Mouse (Mus musculus) CH12.LX (cell line): ENCODE data around the gene Psip1. TPM values are rescaled to one million over a fixed set of nuclear protein-coding genes. Genes with fewer than 3 reads are reported as not detected.

ENCODE experiments used
- DNase-seq: peaks from one replicate; pipeline ENCODE4 v3.0.0-alpha.2; 2013; ENCODE audit errors: extremely low read depth
- H3K27ac ChIP-seq: 2 replicates; pipeline ENCODE4 v1.5.1; 2012; ENCODE audit warnings: low read depth, mild to moderate bottlenecking, control low read depth, moderate library complexity; ENCODE audit not compliant: insufficient read depth
- H3K27me3 ChIP-seq: replicated peaks from 2 replicates; pipeline ENCODE3; 2012; ENCODE audit warnings: inconsistent platforms
- H3K36me3 ChIP-seq, 2 experiments: replicated peaks in 1 of 2; 2 replicates each; pipeline versions ENCODE3 to v1.6.1; 2012; ENCODE audit warnings: inconsistent platforms in 1 of 2, low read length in 1 of 2, mild to moderate bottlenecking in 1 of 2, mixed read lengths in 1 of 2, moderate library complexity in 1 of 2; ENCODE audit not compliant: control insufficient read depth in 1 of 2, insufficient read depth in 1 of 2
- H3K4me1 ChIP-seq, 2 experiments: 2 replicates each; pipeline ENCODE4 v1.6.1; 2012; ENCODE audit warnings: inconsistent platforms in 1 of 2, moderate library complexity in 1 of 2; ENCODE audit not compliant: insufficient read depth in 2 of 2, control insufficient read depth in 1 of 2
- H3K4me2 ChIP-seq: 2 replicates; pipeline ENCODE4 v1.6.1; 2012; ENCODE audit warnings: low read depth, mild to moderate bottlenecking, control low read depth; ENCODE audit not compliant: poor library complexity, insufficient read depth, severe bottlenecking
- H3K4me3 ChIP-seq, 3 experiments: fragments of 150-350 bp in 1 of 3; sonication (generic) in 1 of 3; replicated peaks in 1 of 3; 2 replicates each; pipeline versions ENCODE3 to v1.5.1; 2011 to 2012; ENCODE audit warnings: low read depth in 2 of 3, low read length in 2 of 3, mild to moderate bottlenecking in 2 of 3, moderate library complexity in 2 of 3, control low read depth in 1 of 3, improper control_type of control experiment in 1 of 3, inconsistent platforms in 1 of 3, mixed read lengths in 1 of 3; ENCODE audit not compliant: poor library complexity in 1 of 3
- H3K79me2 ChIP-seq: replicated peaks from 2 replicates; pipeline ENCODE4 v1.6.1; 2012; ENCODE audit warnings: mild to moderate bottlenecking, moderate library complexity; ENCODE audit not compliant: control insufficient read depth, poor library complexity, insufficient read depth, severe bottlenecking; ENCODE audit errors: extremely low read depth
- H3K9ac ChIP-seq: 2 replicates; pipeline ENCODE4 v1.6.1; 2012; ENCODE audit warnings: low read depth, mild to moderate bottlenecking, control low read depth, moderate library complexity; ENCODE audit not compliant: insufficient read depth
- H3K9me3 ChIP-seq: replicated peaks from 2 replicates; pipeline ENCODE3; 2012; ENCODE audit warnings: low read length, inconsistent platforms, mixed read lengths
- BHLHE40 ChIP-seq: IDR thresholded peaks from 2 replicates; pipeline ENCODE4 v1.6.1; 2011; ENCODE audit warnings: mild to moderate bottlenecking, low read depth, low read length, improper control_type of control experiment
- E2F4 ChIP-seq: IDR thresholded peaks from 2 replicates; pipeline ENCODE4 v1.6.1; 2011; ENCODE audit warnings: low read depth, low read length, improper control_type of control experiment; ENCODE audit not compliant: insufficient replicate concordance
- EP300 ChIP-seq: IDR thresholded peaks from 2 replicates; pipeline ENCODE4 v1.6.1; 2011; ENCODE audit warnings: low read length, improper control_type of control experiment
- HCFC1 ChIP-seq: IDR thresholded peaks from 2 replicates; pipeline ENCODE4 v1.6.1; 2012; ENCODE audit warnings: low read depth, mild to moderate bottlenecking, inconsistent platforms, low read length, improper control_type of control experiment
- JUN ChIP-seq: IDR thresholded peaks from 2 replicates; pipeline ENCODE4 v1.6.1; 2011; ENCODE audit warnings: low read depth, mild to moderate bottlenecking, low read length, improper control_type of control experiment, moderate library complexity; ENCODE audit not compliant: insufficient read depth
- JUND ChIP-seq: conservative IDR thresholded peaks from 2 replicates; pipeline ENCODE4 v1.6.1; 2011; ENCODE audit warnings: low read depth, low read length, improper control_type of control experiment
- MAZ ChIP-seq: IDR thresholded peaks from 2 replicates; pipeline ENCODE4 v1.6.1; 2012; ENCODE audit warnings: low read depth, mild to moderate bottlenecking, inconsistent platforms, low read length, improper control_type of control experiment, moderate library complexity
- NRF1 ChIP-seq: IDR thresholded peaks from 2 replicates; pipeline ENCODE4 v1.6.1; 2014; ENCODE audit warnings: low read depth, mild to moderate bottlenecking, inconsistent platforms, low read length, improper control_type of control experiment, moderate library complexity
- POLR2A ChIP-seq: IDR thresholded peaks from 2 replicates; pipeline ENCODE4 v1.6.1; 2011; ENCODE audit warnings: low read depth, mild to moderate bottlenecking, improper control_type of control experiment, low read length
- POLR2AphosphoS2 ChIP-seq: IDR thresholded peaks from 2 replicates; pipeline ENCODE4 v1.6.1; 2011; ENCODE audit warnings: low read depth, low read length, improper control_type of control experiment
- RAD21 ChIP-seq: IDR thresholded peaks from 2 replicates; pipeline ENCODE4 v1.6.1; 2011; ENCODE audit warnings: low read depth, mild to moderate bottlenecking, low read length, improper control_type of control experiment, moderate library complexity
- SMC3 ChIP-seq: IDR thresholded peaks from 2 replicates; pipeline ENCODE4 v1.6.1; 2011; ENCODE audit warnings: low read depth, low read length, improper control_type of control experiment
- TBP ChIP-seq: conservative IDR thresholded peaks from 2 replicates; pipeline ENCODE4 v1.6.1; 2011; ENCODE audit warnings: low read depth, low read length, improper control_type of control experiment
- TCF12 ChIP-seq: IDR thresholded peaks from 2 replicates; pipeline ENCODE4 v1.6.1; 2014; ENCODE audit warnings: low read depth, mild to moderate bottlenecking, inconsistent platforms, low read length, improper control_type of control experiment
- ZKSCAN1 ChIP-seq: IDR thresholded peaks from 2 replicates; pipeline ENCODE4 v1.6.1; 2012; ENCODE audit warnings: low read depth, inconsistent platforms, low read length, improper control_type of control experiment, borderline replicate concordance
- ZMIZ1 ChIP-seq: IDR thresholded peaks from 2 replicates; pipeline ENCODE4 v1.6.1; 2012; ENCODE audit warnings: low read depth, mild to moderate bottlenecking, inconsistent platforms, low read length, improper control_type of control experiment
- ZNF384 ChIP-seq: IDR thresholded peaks from 2 replicates; pipeline ENCODE4 v1.6.1; 2012; ENCODE audit warnings: low read depth, low read length, improper control_type of control experiment, inconsistent platforms
- dilution Hi-C: fragments of 300-500 bp; cut with MboI; formaldehyde crosslinking; loops from 2 replicates; pipeline ENCODE4 v1.14.3; 2020; ENCODE audit warnings: low sequenced_read_pairs; ENCODE audit not compliant: extremely low pct_unique_long_range_greater_than_20kb, extremely low pct_ligation_motif_present
- in situ Hi-C: fragments of 300-500 bp; cut with MboI; formaldehyde crosslinking; loops from 3 replicates; pipeline ENCODE4 v1.14.3; 2019; ENCODE audit warnings: low sequenced_read_pairs, low pct_ligation_motif_present, low pct_unique_long_range_greater_than_20kb, mixed read lengths
- polyA plus RNA-seq: library from polyadenylated mRNA; unstranded; fragments of >175 nt; gene quantifications from 2 replicates; pipeline ENCODE4 v1.2.1, GENCODE M21; 2012; ENCODE audit warnings: low read depth; ENCODE audit not compliant: insufficient read length
- total RNA-seq, 2 experiments: library from RNA; depleted of rRNA; stranded (reverse); fragments of 300-350 nt in 1 of 2; fragments of >200 nt in 1 of 2; gene quantifications; 2 replicates each; pipeline ENCODE4 v1.2.3; 2012 to 2014

Gene Psip1
- total and polyA plus RNA-seq, 3 experiments = 61.7 to 157 (median 107) TPM

DNA sequence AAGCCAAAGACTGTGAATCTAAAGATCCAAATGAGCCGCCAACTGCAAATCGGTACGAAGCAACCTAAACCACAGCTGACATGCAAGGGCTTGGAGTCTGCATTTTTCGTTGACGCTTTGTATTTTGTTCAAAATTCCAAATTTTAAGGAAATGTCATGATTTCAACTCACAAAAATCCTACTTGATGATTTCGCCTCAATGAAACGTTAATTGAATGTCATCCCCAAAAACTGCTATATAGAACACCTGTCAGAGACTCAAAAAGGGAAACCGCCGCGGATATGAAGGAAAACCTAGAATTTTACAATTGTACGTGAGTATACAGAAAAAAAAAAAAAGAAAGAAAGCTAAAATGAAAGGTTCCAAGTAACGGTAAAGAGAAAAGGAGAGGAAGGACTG, 1.0 kb downstream of the Psip1 start:
- in situ Hi-C loops (no loop called here), dilution Hi-C loops (no loop called here)
- TF ChIP-seq HCFC1 = no peak
- TF ChIP-seq SMC3 = no peak
- TF ChIP-seq TBP = no peak
- no peak for TF ChIP-seq E2F4
- TF ChIP-seq JUND = no peak
- TF ChIP-seq MAZ = no peak
- no peak for TF ChIP-seq ZNF384
- no peak for TF ChIP-seq RAD21
- TF ChIP-seq JUN = no peak
- no peak for TF ChIP-seq POLR2A
- no peak for TF ChIP-seq ZKSCAN1
- TF ChIP-seq BHLHE40 = no peak
- TF ChIP-seq ZMIZ1 = no peak
- no peak for TF ChIP-seq POLR2AphosphoS2
- no peak for TF ChIP-seq NRF1
- peak overlapping the region; percentile 83 for H3K4me2 ChIP-seq
- peaks cover under 1% of the 10 kb centered on the region for H3K9me3 ChIP-seq
- H3K27ac ChIP-seq = 0 out of 2 replicates have a peak overlapping the region, but pooled peaks have one; percentile 17
- H3K4me1 ChIP-seq = peaks cover 7 to 56% of the 10 kb centered on the region in 2 experiments; a peak in 3 of 4 replicates
- H3K4me3 ChIP-seq = peak overlapping the region; percentile 74 to 92 (median 81)
- H3K36me3 ChIP-seq = peaks cover 25 to 42% of the 10 kb centered on the region in 2 experiments
- peak overlapping the region; percentile 70 for H3K9ac ChIP-seq
- H3K79me2 ChIP-seq = peaks cover 34% of the 10 kb centered on the region
- no peaks in the 10 kb centered on the region for H3K27me3 ChIP-seq
- no peak for DNase-seq

DNA sequence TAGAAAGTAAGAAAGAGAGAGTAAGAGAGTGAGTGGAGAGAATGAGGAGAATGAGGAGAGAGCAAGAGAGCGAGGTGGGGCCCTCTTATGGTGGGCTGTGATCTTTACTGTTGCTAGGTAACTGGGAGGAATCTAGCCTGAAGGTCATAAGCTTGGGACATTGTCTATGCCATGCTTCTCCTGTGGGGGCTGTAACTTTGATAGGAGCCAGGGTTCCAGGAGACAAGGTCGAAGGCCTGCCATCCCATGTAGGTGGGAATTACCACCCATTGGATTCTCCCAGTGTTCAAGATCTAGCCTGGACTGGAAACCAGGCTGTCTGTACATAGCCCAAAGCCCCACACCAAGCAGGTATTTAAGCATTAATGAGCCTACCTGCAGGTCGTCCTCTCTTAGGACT, 18.1 kb downstream of the Psip1 start:
- TF ChIP-seq JUN (no peak), EP300 (no peak), TCF12 (no peak)
- in situ Hi-C loops (no loop called here), dilution Hi-C loops (no loop called here)
- H3K36me3 ChIP-seq = peaks cover 57 to 77% of the 10 kb centered on the region in 2 experiments
- peaks cover 7% of the 10 kb centered on the region; the same call in 1 of the 2 replicates for H3K79me2 ChIP-seq
- no peak overlapping the region for H3K9ac ChIP-seq
- DNase-seq = no peak
- H3K4me1 ChIP-seq = peaks cover 0 to 27% of the 10 kb centered on the region in 2 experiments; a peak in 2 of 4 replicates
- H3K4me3 ChIP-seq = no peak overlapping the region
- no peak overlapping the region for H3K27ac ChIP-seq
- H3K9me3 ChIP-seq = no peaks in the 10 kb centered on the region
- H3K27me3 ChIP-seq = no peaks in the 10 kb centered on the region
- no peak overlapping the region for H3K4me2 ChIP-seq
